Mouse (Mus musculus) MEL (cell line): ENCODE measurements around the gene Bclaf1. TPM values are rescaled to one million over a fixed set of nuclear protein-coding genes. Genes with fewer than 3 reads are reported as not detected.

Experiments
- DNase-seq: peaks from one replicate; pipeline ENCODE4 v3.0.0; 2011; ENCODE audit warnings: low read depth, low spot score
- H3K27ac ChIP-seq: 2 replicates; pipeline ENCODE4 v1.5.1; 2012; ENCODE audit warnings: low read depth, mild to moderate bottlenecking, control low read depth, low read length, moderate library complexity; ENCODE audit not compliant: control insufficient read depth
- H3K27me3 ChIP-seq, 2 experiments: fragments of 150-350 bp in 1 of 2; sonication (generic) in 1 of 2; 2 replicates each; pipeline ENCODE4 v1.6.1; 2012; ENCODE audit warnings: low read length in 2 of 2, mild to moderate bottlenecking in 2 of 2, improper control_type of control experiment in 1 of 2, moderate library complexity in 1 of 2; ENCODE audit not compliant: insufficient read depth in 2 of 2, control insufficient read depth in 1 of 2
- H3K36me3 ChIP-seq, 2 experiments: 2 replicates each; pipeline ENCODE4 v1.6.1; 2012 to 2014; ENCODE audit warnings: low read length in 2 of 2, improper control_type of control experiment in 1 of 2, inconsistent platforms in 1 of 2, mild to moderate bottlenecking in 1 of 2; ENCODE audit not compliant: insufficient read depth in 2 of 2, control insufficient read depth in 1 of 2
- H3K4me1 ChIP-seq, 2 experiments: fragments of 150-350 bp in 1 of 2; sonication (generic) in 1 of 2; 2 replicates each; pipeline ENCODE4 v1.6.1; 2012; ENCODE audit warnings: low read length in 2 of 2, improper control_type of control experiment in 1 of 2, mild to moderate bottlenecking in 1 of 2; ENCODE audit not compliant: insufficient read depth in 2 of 2, control insufficient read depth in 1 of 2
- H3K4me3 ChIP-seq, 2 experiments: fragments of 150-350 bp in 1 of 2; sonication (generic) in 1 of 2; 2 replicates each; pipeline ENCODE4 v1.5.1; 2012; ENCODE audit warnings: low read depth in 2 of 2, low read length in 2 of 2, mild to moderate bottlenecking in 2 of 2, moderate library complexity in 2 of 2, control low read depth in 1 of 2, improper control_type of control experiment in 1 of 2; ENCODE audit not compliant: control insufficient read depth in 1 of 2, insufficient read depth in 1 of 2
- H3K79me2 ChIP-seq: 2 replicates; pipeline ENCODE4 v1.6.1; 2012; ENCODE audit warnings: mild to moderate bottlenecking, low read length, moderate library complexity; ENCODE audit not compliant: control insufficient read depth, poor library complexity, insufficient read depth
- H3K9ac ChIP-seq: 2 replicates; pipeline ENCODE4 v1.6.1; 2012; ENCODE audit warnings: low read depth, mild to moderate bottlenecking, control low read depth, low read length, moderate library complexity; ENCODE audit not compliant: control insufficient read depth, poor library complexity, severe bottlenecking
- H3K9me3 ChIP-seq: fragments of 150-350 bp; sonication (generic); replicated peaks from 2 replicates; pipeline ENCODE4 v1.6.1; 2012; ENCODE audit warnings: mild to moderate bottlenecking, low read length, improper control_type of control experiment, moderate library complexity; ENCODE audit not compliant: insufficient read depth
- ELF1 ChIP-seq: IDR thresholded peaks from 2 replicates; pipeline ENCODE4 v1.6.1; 2014; ENCODE audit warnings: low read depth, mild to moderate bottlenecking, inconsistent platforms, low read length, improper control_type of control experiment, moderate library complexity
- EP300 ChIP-seq, 2 experiments: IDR thresholded peaks; 2 replicates each; pipeline ENCODE4 v1.6.1; 2011; ENCODE audit warnings: improper control_type of control experiment in 2 of 2, low read length in 2 of 2, low read depth in 1 of 2, mild to moderate bottlenecking in 1 of 2
- GATA1 ChIP-seq: IDR thresholded peaks from 2 replicates; pipeline ENCODE4 v1.6.1; 2011; ENCODE audit warnings: low read depth, low read length, improper control_type of control experiment
- HCFC1 ChIP-seq: IDR thresholded peaks from 2 replicates; pipeline ENCODE4 v1.6.1; 2012; ENCODE audit warnings: low read depth, mild to moderate bottlenecking, inconsistent platforms, low read length, improper control_type of control experiment, moderate library complexity
- MAFK ChIP-seq: IDR thresholded peaks from 2 replicates; pipeline ENCODE4 v1.6.1; 2011; ENCODE audit warnings: low read depth, mild to moderate bottlenecking, low read length, improper control_type of control experiment, borderline replicate concordance
- MAX ChIP-seq: IDR thresholded peaks from 2 replicates; pipeline ENCODE4 v1.6.1; 2011; ENCODE audit warnings: low read length, improper control_type of control experiment
- MYB ChIP-seq: IDR thresholded peaks from 2 replicates; pipeline ENCODE4 v1.6.1; 2011; ENCODE audit warnings: mild to moderate bottlenecking, low read depth, low read length, improper control_type of control experiment
- MYC ChIP-seq: IDR thresholded peaks from 2 replicates; pipeline ENCODE4 v1.6.1; 2011; ENCODE audit warnings: low read depth, mild to moderate bottlenecking, low read length, improper control_type of control experiment, moderate library complexity
- NELFE ChIP-seq: IDR thresholded peaks from 2 replicates; pipeline ENCODE4 v1.6.1; 2011; ENCODE audit warnings: low read depth, low read length, improper control_type of control experiment
- POLR2A ChIP-seq, 2 experiments: IDR thresholded peaks; 2 replicates each; pipeline ENCODE4 v1.6.1; 2011 to 2012; ENCODE audit warnings: low read length in 2 of 2, mild to moderate bottlenecking in 2 of 2, control low read depth in 1 of 2, improper control_type of control experiment in 1 of 2, low read depth in 1 of 2, moderate library complexity in 1 of 2; ENCODE audit not compliant: control insufficient read depth in 1 of 2, insufficient read depth in 1 of 2, poor library complexity in 1 of 2
- SIN3A ChIP-seq: IDR thresholded peaks from 2 replicates; pipeline ENCODE4 v1.6.1; 2012; ENCODE audit warnings: low read length, improper control_type of control experiment, inconsistent platforms
- SMC3 ChIP-seq: IDR thresholded peaks from 2 replicates; pipeline ENCODE4 v1.6.1; 2011; ENCODE audit warnings: low read depth, low read length, improper control_type of control experiment
- TBP ChIP-seq: IDR thresholded peaks from 2 replicates; pipeline ENCODE4 v1.8.0; 2011; ENCODE audit warnings: low read depth, low read length, improper control_type of control experiment
- USF1 ChIP-seq: IDR thresholded peaks from 2 replicates; pipeline ENCODE4 v1.6.1; 2014; ENCODE audit warnings: low read depth, mild to moderate bottlenecking, inconsistent platforms, low read length, improper control_type of control experiment, moderate library complexity
- USF2 ChIP-seq, 2 experiments: IDR thresholded peaks; 2 replicates each; pipeline ENCODE4 v1.6.1; 2011 to 2012; ENCODE audit warnings: improper control_type of control experiment in 2 of 2, low read length in 2 of 2, borderline replicate concordance in 1 of 2, inconsistent platforms in 1 of 2, low read depth in 1 of 2, mild to moderate bottlenecking in 1 of 2; ENCODE audit not compliant: insufficient read depth in 1 of 2
- ZNF384 ChIP-seq: IDR thresholded peaks from 2 replicates; pipeline ENCODE4 v1.6.1; 2012; ENCODE audit warnings: low read depth, mild to moderate bottlenecking, inconsistent platforms, low read length, improper control_type of control experiment
- polyA plus RNA-seq, 2 experiments: library from polyadenylated mRNA; stranded (reverse) in 1 of 2; unstranded in 1 of 2; fragments of >175 nt in 1 of 2; fragments of >200 nt in 1 of 2; gene quantifications; 2 replicates each; pipeline versions ENCODE4 v1.2.1 to v1.2.4; 2012; ENCODE audit warnings: low replicate concordance in 2 of 2, low read depth in 1 of 2; ENCODE audit not compliant: insufficient read length in 2 of 2, insufficient read depth in 1 of 2, missing spikeins in 1 of 2
- total RNA-seq: library from RNA; depleted of rRNA; stranded (reverse); fragments of 300-350 nt; gene quantifications from 2 replicates; pipeline ENCODE4 v1.2.3, GENCODE M21; 2012; rRNA removed

Gene Bclaf1
- total and polyA plus RNA-seq, 3 experiments, result 94.0 to 412 (median 171) TPM

- Histone ChIP-seq H3K36me3 (no peaks in the 10 kb centered on the region), H3K4me3 (no peak overlapping the region), H3K27ac (no peak overlapping the region), H3K9ac (no peak overlapping the region), H3K9me3 (no peaks in the 10 kb centered on the region), H3K4me1 (no peaks in the 10 kb centered on the region), H3K27me3 (peaks cover 0 to 2% of the 10 kb centered on the region in 2 experiments; a peak in 3 of 4 replicates), H3K79me2 (no peaks in the 10 kb centered on the region)
- DNase-seq, result no peak
- no peak for TF ChIP-seq GATA1
- TF ChIP-seq NELFE, result no peak
- no peak for TF ChIP-seq ELF1
- TF ChIP-seq HCFC1, result no peak
- no peak for TF ChIP-seq MYC
- TF ChIP-seq USF1, result no peak
- no peak for TF ChIP-seq ZNF384
- no peak for TF ChIP-seq MAFK
- no peak for TF ChIP-seq TBP
- no peak for TF ChIP-seq POLR2A (IDR thresholded peaks at IDR 0.05; ENCODE audit: control insufficient read depth in 1 of 2, insufficient read depth in 1 of 2, low read depth in 1 of 2, low read length in 2 of 2, poor library complexity in 1 of 2)
- no peak for TF ChIP-seq MAX
- no peak for TF ChIP-seq SIN3A
- no peak for TF ChIP-seq MYB
- no peak for TF ChIP-seq EP300 (IDR thresholded peaks at IDR 0.05; ENCODE audit: low read depth in 1 of 2, low read length in 2 of 2)
- TF ChIP-seq SMC3, result no peak
- TF ChIP-seq USF2 (IDR thresholded peaks at IDR 0.05; ENCODE audit: borderline replicate concordance in 1 of 2, insufficient read depth in 1 of 2, low read depth in 1 of 2, low read length in 2 of 2), result no peak
These were observed 78.3 kb downstream of the Bclaf1 start for GRCm38 (mm10) chr10:20390568-20390967.

Other genes starting within 250 kb of the Bclaf1 start
- 2.7 and 3.1 TPM in 2 replicates for gene Map7, start 164.0 kb upstream of the Bclaf1 start, total RNA-seq
- gene Map7, start 164.0 kb upstream of the Bclaf1 start, polyA plus RNA-seq, result 1 to 10 TPM in 1 of 2 experiments, not detected in 1; 9.5 TPM
- 10.3 and 10.8 TPM in 2 replicates for gene Mtfr2, start 35.3 kb downstream of the Bclaf1 start, total RNA-seq
- gene Mtfr2, start 35.3 kb downstream of the Bclaf1 start, polyA plus RNA-seq, result 10 to 100 TPM in 1 of 2 experiments, not detected in 1; 17.1 TPM